Mouse (Mus musculus): ENCODE measurements around the gene Smarcc2. TPM values are rescaled to one million over a fixed set of nuclear protein-coding genes. Genes with fewer than 3 reads are reported as not detected.

The Smarcc2 gene
- total and polyA plus RNA-seq, 2 experiments, result 13.8 to 63.1 TPM

GRCm38 (mm10) chr10:128492633-128493311 lies 33.7 kb downstream of the Smarcc2 start:
- Histone ChIP-seq H3K36me3 (ENCODE audit: control insufficient read depth, insufficient read depth, low read length) (peaks cover 22% of the 10 kb centered on the region; the same call in 1 of the 2 replicates), H3K27me3 (ENCODE audit: control insufficient read depth, insufficient read depth, low read length) (no peaks in the 10 kb centered on the region), H3K79me2 (ENCODE audit: control insufficient read depth, insufficient read depth, low read length) (peaks cover 5% of the 10 kb centered on the region), H3K4me3 (ENCODE audit: insufficient read depth, low read depth, low read length) (peak overlapping the region; percentile 74), H3K27ac (replicated peaks; ENCODE audit: insufficient read depth, low read depth, low read length) (peak overlapping the region; percentile 76), H3K9ac (ENCODE audit: low read depth, low read length) (peak overlapping the region; percentile 82), H3K4me1 (ENCODE audit: control insufficient read depth, insufficient read depth, low read length) (peaks cover 21% of the 10 kb centered on the region)
- WGBS, result 10% methylated on average over 12 of the region's 12 CpGs
- no peak for DNase-seq (ENCODE audit: extremely low read depth, low read depth, low spot score)
- TF ChIP-seq POLR2A (IDR thresholded peaks at IDR 0.05; ENCODE audit: extremely low read depth, insufficient read depth, low read length) (no peak), CTCF (IDR thresholded peaks at IDR 0.05; ENCODE audit: low read depth, low read length) (no peak)

DNA sequence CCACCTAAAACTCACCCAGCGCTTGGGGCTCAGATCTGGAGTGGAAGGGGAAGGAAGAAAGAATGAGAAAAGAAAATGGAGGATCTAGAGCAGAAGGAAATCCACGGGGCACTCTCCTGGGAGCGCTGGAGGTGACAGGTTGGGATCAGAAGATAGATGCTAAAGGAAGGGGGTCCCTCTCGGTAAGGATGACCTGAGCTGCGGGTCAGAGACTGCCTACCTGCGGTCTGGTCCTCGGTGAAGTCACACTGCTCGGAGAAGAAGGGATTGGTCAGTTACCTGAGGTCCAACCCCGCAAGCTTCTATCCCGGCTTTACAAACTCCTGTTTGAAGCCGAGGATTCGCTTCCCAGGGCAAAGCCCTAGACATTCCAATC lies 34.3 kb downstream of the Smarcc2 start:
- peak overlapping the region; percentile 74 for H3K4me3 ChIP-seq (ENCODE audit: insufficient read depth, low read depth, low read length)
- H3K79me2 ChIP-seq (ENCODE audit: control insufficient read depth, insufficient read depth, low read length), result peaks cover 5% of the 10 kb centered on the region
- peak overlapping the region; percentile 76 for H3K27ac ChIP-seq (replicated peaks; ENCODE audit: insufficient read depth, low read depth, low read length)
- under 1% methylated on average over 12 of the region's 12 CpGs for WGBS
- peaks cover 21% of the 10 kb centered on the region; the same call in 1 of the 2 replicates for H3K36me3 ChIP-seq (ENCODE audit: control insufficient read depth, insufficient read depth, low read length)
- H3K9ac ChIP-seq (ENCODE audit: low read depth, low read length), result peak overlapping the region; percentile 82
- peaks cover 22% of the 10 kb centered on the region for H3K4me1 ChIP-seq (ENCODE audit: control insufficient read depth, insufficient read depth, low read length)
- no peak for DNase-seq (ENCODE audit: extremely low read depth, low read depth, low spot score)
- H3K27me3 ChIP-seq (ENCODE audit: control insufficient read depth, insufficient read depth, low read length), result no peaks in the 10 kb centered on the region
- TF ChIP-seq CTCF (IDR thresholded peaks at IDR 0.05; ENCODE audit: low read depth, low read length), result no peak
- TF ChIP-seq POLR2A (IDR thresholded peaks at IDR 0.05; ENCODE audit: extremely low read depth, insufficient read depth, low read length), result no peak

- H3K9ac ChIP-seq (ENCODE audit: low read depth, low read length), result peak within 1 kb of the TSS; percentile 87
- peak within 1 kb of the TSS; percentile 79 for H3K4me3 ChIP-seq (ENCODE audit: insufficient read depth, low read depth, low read length)
- H3K4me1 ChIP-seq (ENCODE audit: control insufficient read depth, insufficient read depth, low read length), result peaks cover 22% of the 10 kb centered on the region
- H3K27ac ChIP-seq (replicated peaks; ENCODE audit: insufficient read depth, low read depth, low read length), result peak within 1 kb of the TSS; percentile 91
- H3K36me3 ChIP-seq (ENCODE audit: control insufficient read depth, insufficient read depth, low read length), result peaks cover 19% of the 10 kb centered on the region; the same call in 1 of the 2 replicates
- TF ChIP-seq POLR2A (IDR thresholded peaks at IDR 0.05; ENCODE audit: extremely low read depth, insufficient read depth, low read length) (peak; percentile 95), CTCF (IDR thresholded peaks at IDR 0.05; ENCODE audit: low read depth, low read length) (peak; percentile 76)
- H3K27me3 ChIP-seq (ENCODE audit: control insufficient read depth, insufficient read depth, low read length), result no peaks in the 10 kb centered on the region
- H3K79me2 ChIP-seq (ENCODE audit: control insufficient read depth, insufficient read depth, low read length), result peaks cover 5% of the 10 kb centered on the region
- peak; percentile 93 for DNase-seq (ENCODE audit: extremely low read depth, low read depth, low spot score)
- WGBS, result under 1% methylated on average over 43 of the region's 45 CpGs
Observed at GRCm38 (mm10) chr10:128493695-128494666, 34.9 kb downstream of the Smarcc2 start, which contains the start of gene Myl6. Gene Myl6, minus strand, starts transcription at chr10:128494145.

DNA sequence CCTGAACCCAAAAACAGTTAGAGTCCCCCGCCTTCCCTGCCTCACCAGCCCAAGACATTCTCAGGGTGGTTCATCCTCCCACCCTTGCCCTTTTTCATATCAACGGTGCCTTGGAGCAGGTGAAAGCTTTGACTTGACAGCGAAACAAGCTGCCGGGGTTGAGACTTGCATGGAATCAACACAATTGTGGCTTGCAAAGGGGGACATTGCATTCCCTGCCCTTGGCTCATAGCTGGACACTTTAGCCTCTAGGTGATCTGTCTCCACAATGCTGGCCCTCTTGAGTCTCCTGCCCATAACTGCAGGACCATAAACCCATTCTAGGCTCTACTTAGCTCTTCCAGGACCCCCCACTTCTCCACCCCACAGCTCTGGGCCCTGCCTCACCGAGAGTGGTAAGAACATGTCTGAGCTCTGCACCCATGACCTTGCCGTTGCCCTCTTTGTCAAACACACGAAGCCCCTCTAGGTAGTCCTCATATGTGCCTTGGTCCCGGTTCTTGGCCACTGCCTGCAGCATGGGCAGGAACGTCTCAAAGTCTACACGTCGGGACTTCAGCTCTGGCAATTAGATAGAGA lies 35.7 kb downstream of the Smarcc2 start:
- H3K27ac ChIP-seq (replicated peaks; ENCODE audit: insufficient read depth, low read depth, low read length), result peak overlapping the region; percentile 89
- TF ChIP-seq CTCF (IDR thresholded peaks at IDR 0.05; ENCODE audit: low read depth, low read length) (no peak), POLR2A (IDR thresholded peaks at IDR 0.05; ENCODE audit: extremely low read depth, insufficient read depth, low read length) (no peak)
- WGBS, result 31% methylated on average over 11 of the region's 11 CpGs
- H3K27me3 ChIP-seq (ENCODE audit: control insufficient read depth, insufficient read depth, low read length), result no peaks in the 10 kb centered on the region
- H3K79me2 ChIP-seq (ENCODE audit: control insufficient read depth, insufficient read depth, low read length), result peaks cover 5% of the 10 kb centered on the region
- no peak for DNase-seq (ENCODE audit: extremely low read depth, low read depth, low spot score)
- peaks cover 24% of the 10 kb centered on the region for H3K4me1 ChIP-seq (ENCODE audit: control insufficient read depth, insufficient read depth, low read length)
- peak overlapping the region; percentile 87 for H3K9ac ChIP-seq (ENCODE audit: low read depth, low read length)
- H3K4me3 ChIP-seq (ENCODE audit: insufficient read depth, low read depth, low read length), result peak overlapping the region; percentile 79
- H3K36me3 ChIP-seq (ENCODE audit: control insufficient read depth, insufficient read depth, low read length), result peaks cover 14% of the 10 kb centered on the region; the same call in 1 of the 2 replicates

DNA sequence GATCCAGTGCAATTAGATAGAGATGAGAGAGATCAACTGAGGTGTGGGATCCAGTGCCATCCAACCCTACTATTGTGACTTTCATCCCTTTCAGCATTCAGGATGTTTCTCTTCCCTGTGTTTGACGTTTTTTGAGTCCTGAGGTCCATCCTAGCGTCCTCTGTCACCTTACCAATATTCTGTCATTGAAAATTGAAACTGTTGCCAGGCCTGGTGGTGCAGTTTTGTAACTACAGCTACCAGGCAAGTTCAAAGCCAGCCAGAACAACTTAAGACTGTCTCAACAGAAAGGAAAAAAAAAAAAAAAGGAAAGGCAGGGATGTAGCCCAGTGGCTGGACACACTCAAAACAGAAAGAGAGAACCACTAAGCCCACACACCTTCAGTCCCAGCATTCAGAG lies 36.2 kb downstream of the Smarcc2 start:
- peaks cover 5% of the 10 kb centered on the region for H3K79me2 ChIP-seq (ENCODE audit: control insufficient read depth, insufficient read depth, low read length)
- no peak overlapping the region for H3K9ac ChIP-seq (ENCODE audit: low read depth, low read length)
- DNase-seq (ENCODE audit: extremely low read depth, low read depth, low spot score), result no peak
- peaks cover 11% of the 10 kb centered on the region; the same call in 1 of the 2 replicates for H3K36me3 ChIP-seq (ENCODE audit: control insufficient read depth, insufficient read depth, low read length)
- WGBS, result 43% methylated on average over 2 of the region's 2 CpGs
- no peak overlapping the region for H3K27ac ChIP-seq (replicated peaks; ENCODE audit: insufficient read depth, low read depth, low read length)
- no peak for TF ChIP-seq POLR2A (IDR thresholded peaks at IDR 0.05; ENCODE audit: extremely low read depth, insufficient read depth, low read length)
- TF ChIP-seq CTCF (IDR thresholded peaks at IDR 0.05; ENCODE audit: low read depth, low read length), result no peak
- H3K27me3 ChIP-seq (ENCODE audit: control insufficient read depth, insufficient read depth, low read length), result no peaks in the 10 kb centered on the region
- no peak overlapping the region for H3K4me3 ChIP-seq (ENCODE audit: insufficient read depth, low read depth, low read length)
- H3K4me1 ChIP-seq (ENCODE audit: control insufficient read depth, insufficient read depth, low read length), result peaks cover 27% of the 10 kb centered on the region
